Mouse (Mus musculus) bone marrow macrophage, adult 2 months (primary cell): Measurements from ENCODE around the gene Kbtbd12.

Source experiments
- CTCF ChIP-seq: IDR thresholded peaks from 2 replicates; pipeline ENCODE4 v1.5.1; 2012; ENCODE audit warnings: low read depth, mild to moderate bottlenecking, low read length, moderate library complexity
- POLR2A ChIP-seq: IDR thresholded peaks from 2 replicates; pipeline ENCODE4 v1.6.1; 2012; ENCODE audit warnings: mild to moderate bottlenecking, low read depth, low read length, borderline replicate concordance

DNA sequence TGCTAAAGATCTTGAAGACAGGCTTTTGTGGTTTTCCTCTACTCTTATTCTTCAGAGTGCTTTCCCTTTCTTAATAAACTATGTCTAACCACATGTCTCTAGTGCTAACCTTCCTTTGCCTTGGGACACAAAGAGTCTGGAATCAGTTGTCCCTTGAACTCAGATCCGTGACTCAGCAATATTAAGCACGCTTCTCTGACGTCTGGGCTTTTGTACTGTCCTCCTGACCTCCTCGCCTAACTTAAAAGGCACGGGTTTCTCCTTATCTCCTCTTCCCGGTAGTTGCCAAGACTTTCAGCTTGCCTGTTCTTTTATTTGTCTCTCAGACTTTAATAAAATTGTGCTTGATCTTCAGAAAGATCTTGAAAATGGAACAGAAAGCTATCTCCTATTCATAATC, 6.5 kb downstream of the Kbtbd12 start:
- TF ChIP-seq CTCF = no peak
- no peak for TF ChIP-seq POLR2A
